8 mouse cellular contexts compared by ENCODE assay signal in genomic region chr5:71095725-71096607, GRCm38 (mm10). TPM values are rescaled to one million over a fixed set of nuclear protein-coding genes. Genes with fewer than 3 reads are reported as not detected.
DNase-seq lines count a peak whose midpoint lies in the region; ATAC-seq lines count a peak whose summit lies in the region.

TSS of gene Gabra2 (minus strand) at chr5:71095849.

- peaks cover 14% of the 10 kb centered on the region; the same call in 1 of the 2 replicates for H3K4me1 ChIP-seq in megakaryocyte, embryonic 14.5 days
- peaks cover 4% of the 10 kb centered on the region; the same call in 1 of the 2 replicates for H3K4me1 ChIP-seq in forebrain, embryonic 16.5 days (replicated peaks; ENCODE audit: control insufficient read depth, insufficient read depth, low read length)
- H3K4me1 ChIP-seq in liver, embryonic 11.5 days (replicated peaks; ENCODE audit: control insufficient read depth, insufficient read depth, low read length): no peaks in the 10 kb centered on the region

- peak within 1 kb of the TSS; percentile 84 for H3K9ac ChIP-seq in forebrain, embryonic 16.5 days (replicated peaks; ENCODE audit: low read depth, low read length)
- H3K9ac ChIP-seq in liver, embryonic 11.5 days (ENCODE audit: low read depth, low read length): no peak within 1 kb of the TSS

- H3K4me3 ChIP-seq in megakaryocyte, embryonic 14.5 days (replicated peaks): peak within 1 kb of the TSS; percentile 84
- peak within 1 kb of the TSS; percentile 69 for H3K4me3 ChIP-seq in forebrain, embryonic 16.5 days (replicated peaks; ENCODE audit: low read length)
- H3K4me3 ChIP-seq in liver, embryonic 11.5 days (ENCODE audit: low read depth, low read length): peak within 1 kb of the TSS; percentile 49

- H3K27me3 ChIP-seq in megakaryocyte, embryonic 14.5 days (replicated peaks): peaks cover 18% of the 10 kb centered on the region
- H3K27me3 ChIP-seq in forebrain, embryonic 16.5 days (replicated peaks; ENCODE audit: control insufficient read depth, insufficient read depth, low read length): no peaks in the 10 kb centered on the region
- H3K27me3 ChIP-seq in liver, embryonic 11.5 days (replicated peaks; ENCODE audit: control insufficient read depth, insufficient read depth, low read length): peaks cover 18% of the 10 kb centered on the region

- ATAC-seq in megakaryocyte, adult 5-6 weeks (ENCODE audit: poor library complexity, severe bottlenecking): no peak
- peak; percentile 90 for ATAC-seq in forebrain, embryonic 16.5 days
- ATAC-seq in liver, embryonic 11.5 days (replicated peaks; ENCODE audit: low FRiP score): peak; percentile 63; the same call in 1 of the 2 replicates
- no peak for ATAC-seq in CD4-positive, CD25-positive, alpha-beta regulatory T cell, adult 4 months

- peak within 1 kb of the TSS; percentile 66 for H3K4me2 ChIP-seq in forebrain, embryonic 16.5 days (ENCODE audit: low read length)
- peak within 1 kb of the TSS; percentile 70 for H3K4me2 ChIP-seq in liver, embryonic 11.5 days

- DNase-seq in cerebellum, adult 18-20 months: peak; percentile 35 to 39
- peak; percentile 6 for DNase-seq in kidney, postnatal 14 days
- DNase-seq in liver, embryonic 11.5 days (ENCODE audit: low spot score): peak; percentile 33
- DNase-seq in right cerebral cortex, postnatal 10 days (ENCODE audit: low spot score in 2 of 2): peak; percentile 90

- peaks cover 3% of the 10 kb centered on the region; the same call in 1 of the 2 replicates for H3K9me3 ChIP-seq in megakaryocyte, embryonic 14.5 days
- H3K9me3 ChIP-seq in forebrain, embryonic 16.5 days (ENCODE audit: control insufficient read depth, low read length): no peaks in the 10 kb centered on the region
- H3K9me3 ChIP-seq in liver, embryonic 11.5 days (ENCODE audit: control insufficient read depth, low read length): no peaks in the 10 kb centered on the region

- under 1% methylated on average over 53 of the region's 55 CpGs for WGBS in forebrain, embryonic 16.5 days
- WGBS in liver, embryonic 11.5 days: 2% methylated on average over 54 of the region's 55 CpGs

- H3K27ac ChIP-seq in forebrain, embryonic 16.5 days (ENCODE audit: low read length): peak within 1 kb of the TSS; percentile 86
- no peak within 1 kb of the TSS for H3K27ac ChIP-seq in liver, embryonic 11.5 days (ENCODE audit: low read depth, low read length)

- H3K36me3 ChIP-seq in megakaryocyte, embryonic 14.5 days (replicated peaks; ENCODE audit: low read length): no peaks in the 10 kb centered on the region
- no peaks in the 10 kb centered on the region for H3K36me3 ChIP-seq in forebrain, embryonic 16.5 days (ENCODE audit: control insufficient read depth, insufficient read depth)
- no peaks in the 10 kb centered on the region for H3K36me3 ChIP-seq in liver, embryonic 11.5 days (ENCODE audit: control insufficient read depth, insufficient read depth, low read length)

RNA-seq across cellular contexts. Expression of gene Gabra2, which starts in this region (rescaled TPM):
- polyA plus RNA-seq in megakaryocyte, embryonic 14.5 days (2012; ENCODE audit: insufficient read depth, low replicate concordance): not detected in 2 replicates
- total RNA-seq in megakaryocyte, adult 5-6 weeks (2015): not detected in 2 replicates
- not detected in 2 replicates for total RNA-seq in megakaryocyte, adult 5-6 weeks (2017)
- 54.2 and 75.3 TPM in 2 replicates for polyA plus RNA-seq in forebrain, embryonic 16.5 days (2015; fragmentation: Nextera tagmentation; extraction: Ambion mirVana)
- polyA plus RNA-seq in liver, embryonic 11.5 days (2014; fragmentation: Nextera tagmentation; extraction: Ambion mirVana): 0.21 and 0.56 TPM in 2 replicates
- polyA plus RNA-seq in CD4-positive, CD25-positive, alpha-beta regulatory T cell, adult 4 months (2017; shearing (Covaris generic)): not detected

Comparison
In these comparisons a context has a peak if more than half of its experiments do, and no peak if none do; other contexts are left out.
1. RNA of gene Gabra2 (polyA plus RNA-seq): 54.2 to 75.3 TPM in forebrain, embryonic 16.5 days; 0.21 to 0.56 TPM in liver, embryonic 11.5 days, not detected in CD4-positive, CD25-positive, alpha-beta regulatory T cell, adult 4 months and not detected in megakaryocyte, embryonic 14.5 days; every median in the first group is over 10 times any median in the second.
2. Peak in DNase-seq, ATAC-seq, H3K4me3 ChIP-seq and H3K4me2 ChIP-seq in liver, embryonic 11.5 days; RNA of the gene not detected or under 1 TPM.
3. DNase-seq: peak in every context shown above with its lines; median percentile 90 in right cerebral cortex, postnatal 10 days; 37 in cerebellum, adult 18-20 months; 33 in liver, embryonic 11.5 days; 6 in kidney, postnatal 14 days.
4. Peak in every context shown above with its lines, with median percentiles within 50 percentile points of each other: H3K4me3 ChIP-seq.